Mouse (Mus musculus) limb, embryonic 15.5 days (tissue): ENCODE measurements at regions not wholly inside any gene's neighbourhood (a gene's known extent, or its start where the extent isn't known, plus 50 kb on each side); places are given as distances from the start of the nearest gene placed in this dataset.

Source experiments
- ATAC-seq: fragments of 200-750 bp; cut with Nextera tagmentation; 2 replicates; pipeline ENCODE4 v1.8.0; 2017; ENCODE audit warnings: low read depth, moderate TSS enrichment; ENCODE audit not compliant: insufficient number of reproducible peaks, low FRiP score, low TSS enrichment
- H3K27ac ChIP-seq: fragments of 300-500 bp; sonication (generic); 2 replicates; pipeline ENCODE4 v1.5.1; 2015; ENCODE audit warnings: moderate library complexity, mild to moderate bottlenecking, inconsistent platforms
- H3K27me3 ChIP-seq: fragments of 300-500 bp; sonication (generic); 2 replicates; pipeline ENCODE4 v1.6.1; 2015; ENCODE audit warnings: inconsistent platforms
- H3K36me3 ChIP-seq: fragments of 300-500 bp; sonication (generic); 2 replicates; pipeline ENCODE4 v1.6.1; 2015; ENCODE audit warnings: inconsistent platforms
- H3K4me1 ChIP-seq: fragments of 300-500 bp; sonication (generic); 2 replicates; pipeline ENCODE4 v1.6.1; 2015; ENCODE audit warnings: inconsistent platforms
- H3K4me2 ChIP-seq: fragments of 300-500 bp; sonication (generic); 2 replicates; pipeline ENCODE4 v1.6.1; 2015; ENCODE audit warnings: mild to moderate bottlenecking, inconsistent platforms
- H3K4me3 ChIP-seq: fragments of 300-500 bp; sonication (generic); 2 replicates; pipeline ENCODE4 v1.5.1; 2015; ENCODE audit warnings: mild to moderate bottlenecking, inconsistent platforms
- H3K9ac ChIP-seq: fragments of 300-500 bp; sonication (generic); 2 replicates; pipeline ENCODE4 v1.6.1; 2015; ENCODE audit warnings: inconsistent platforms
- H3K9me3 ChIP-seq: fragments of 300-500 bp; sonication (generic); 2 replicates; pipeline ENCODE4 v1.6.1; 2016; ENCODE audit warnings: inconsistent platforms
- WGBS: fragments of 180-500 bp; shearing (Covaris S2); methylation state at CpG from one replicate; pipeline ENCODE4 v1.1.7; 2015; 5-methylcytosine and 5-hydroxymethylcytosine counted together

GRCm38 (mm10) chr1:128767415-128767814 is 175.3 kb upstream of the Cxcr4 start:
- H3K36me3 ChIP-seq = no peaks in the 10 kb centered on the region
- WGBS = 88% methylated on average over 3 of the region's 3 CpGs

GRCm38 (mm10) chr1:128766894-128767268 is 174.8 kb upstream of the Cxcr4 start:
- no peak overlapping the region for H3K27ac ChIP-seq
- no peaks in the 10 kb centered on the region for H3K27me3 ChIP-seq
- WGBS = 78% methylated on average over 7 of the region's 7 CpGs
- no peak overlapping the region for H3K9ac ChIP-seq
- H3K9me3 ChIP-seq = no peaks in the 10 kb centered on the region
- no peak overlapping the region for H3K4me2 ChIP-seq
- H3K36me3 ChIP-seq = no peaks in the 10 kb centered on the region
- H3K4me3 ChIP-seq = no peak overlapping the region
- H3K4me1 ChIP-seq = no peaks in the 10 kb centered on the region
- no peak for ATAC-seq

More at GRCm38 (mm10) chr1:128767415-128767814, 175.3 kb upstream of the Cxcr4 start:
- no peaks in the 10 kb centered on the region for H3K4me1 ChIP-seq
- H3K4me2 ChIP-seq = no peak overlapping the region
- no peak overlapping the region for H3K27ac ChIP-seq
- H3K27me3 ChIP-seq = no peaks in the 10 kb centered on the region
- H3K9me3 ChIP-seq = no peaks in the 10 kb centered on the region
- no peak overlapping the region for H3K4me3 ChIP-seq
- no peak overlapping the region for H3K9ac ChIP-seq
- ATAC-seq = no peak

GRCm38 (mm10) chr1:128766193-128766893 is 174.2 kb upstream of the Cxcr4 start:
- no peak overlapping the region for H3K4me3 ChIP-seq
- H3K4me2 ChIP-seq = no peak overlapping the region
- H3K4me1 ChIP-seq = no peaks in the 10 kb centered on the region
- H3K9ac ChIP-seq = no peak overlapping the region
- no peaks in the 10 kb centered on the region for H3K9me3 ChIP-seq
- 73% methylated on average over 7 of the region's 7 CpGs for WGBS
- no peaks in the 10 kb centered on the region for H3K36me3 ChIP-seq
- H3K27ac ChIP-seq = no peak overlapping the region
- ATAC-seq = no peak
- H3K27me3 ChIP-seq = no peaks in the 10 kb centered on the region

GRCm38 (mm10) chr1:128765626-128766025 is 173.5 kb upstream of the Cxcr4 start:
- no peak overlapping the region for H3K9ac ChIP-seq
- H3K9me3 ChIP-seq = no peaks in the 10 kb centered on the region
- no peak for ATAC-seq
- no peak overlapping the region for H3K4me3 ChIP-seq
- no peaks in the 10 kb centered on the region for H3K4me1 ChIP-seq
- 81% methylated on average over 2 of the region's 2 CpGs for WGBS
- H3K36me3 ChIP-seq = no peaks in the 10 kb centered on the region
- H3K27me3 ChIP-seq = no peaks in the 10 kb centered on the region
- no peak overlapping the region for H3K4me2 ChIP-seq
- no peak overlapping the region for H3K27ac ChIP-seq

- WGBS = 89% methylated on average over 3 of the region's 3 CpGs
- Histone ChIP-seq H3K27me3 (no peaks in the 10 kb centered on the region), H3K4me1 (no peaks in the 10 kb centered on the region), H3K36me3 (no peaks in the 10 kb centered on the region), H3K4me3 (no peak overlapping the region), H3K9ac (no peak overlapping the region), H3K4me2 (no peak overlapping the region), H3K27ac (no peak overlapping the region), H3K9me3 (no peaks in the 10 kb centered on the region)
- no peak for ATAC-seq
Measured at GRCm38 (mm10) chr1:128765142-128765541, 173.0 kb upstream of the Cxcr4 start.

GRCm38 (mm10) chr1:128762854-128763253 is 170.8 kb upstream of the Cxcr4 start:
- H3K36me3 ChIP-seq = no peaks in the 10 kb centered on the region
- no peaks in the 10 kb centered on the region for H3K9me3 ChIP-seq
- H3K27me3 ChIP-seq = no peaks in the 10 kb centered on the region
- no peak overlapping the region for H3K27ac ChIP-seq
- 83% methylated on average over 4 of the region's 4 CpGs for WGBS
- H3K4me2 ChIP-seq = no peak overlapping the region
- ATAC-seq = no peak
- no peak overlapping the region for H3K4me3 ChIP-seq
- no peak overlapping the region for H3K9ac ChIP-seq
- peaks cover 3% of the 10 kb centered on the region; the same call in 1 of the 2 replicates for H3K4me1 ChIP-seq

GRCm38 (mm10) chr1:128762076-128762475 is 170.0 kb upstream of the Cxcr4 start:
- H3K27ac ChIP-seq = no peak overlapping the region
- 70% methylated on average over 5 of the region's 5 CpGs for WGBS
- H3K36me3 ChIP-seq = no peaks in the 10 kb centered on the region
- ATAC-seq = no peak
- H3K4me2 ChIP-seq = no peak overlapping the region
- peaks cover 3% of the 10 kb centered on the region; the same call in 1 of the 2 replicates for H3K4me1 ChIP-seq
- no peak overlapping the region for H3K9ac ChIP-seq
- no peaks in the 10 kb centered on the region for H3K27me3 ChIP-seq
- no peaks in the 10 kb centered on the region for H3K9me3 ChIP-seq
- no peak overlapping the region for H3K4me3 ChIP-seq

GRCm38 (mm10) chr1:128758802-128759481 is 166.8 kb upstream of the Cxcr4 start:
- WGBS = 70% methylated on average over 11 of the region's 11 CpGs
- Histone ChIP-seq H3K36me3 (no peaks in the 10 kb centered on the region), H3K27me3 (no peaks in the 10 kb centered on the region), H3K4me1 (peaks cover 3% of the 10 kb centered on the region; the same call in 1 of the 2 replicates), H3K4me2 (no peak overlapping the region), H3K9ac (no peak overlapping the region), H3K27ac (no peak overlapping the region), H3K9me3 (no peaks in the 10 kb centered on the region), H3K4me3 (no peak overlapping the region)
- ATAC-seq = no peak

GRCm38 (mm10) chr1:128758294-128758801 is 166.3 kb upstream of the Cxcr4 start:
- Histone ChIP-seq H3K9ac (no peak overlapping the region), H3K36me3 (no peaks in the 10 kb centered on the region), H3K27ac (no peak overlapping the region), H3K4me3 (no peak overlapping the region), H3K27me3 (no peaks in the 10 kb centered on the region), H3K9me3 (no peaks in the 10 kb centered on the region), H3K4me2 (no peak overlapping the region), H3K4me1 (peaks cover 3% of the 10 kb centered on the region; the same call in 1 of the 2 replicates)
- no peak for ATAC-seq
- WGBS = 59% methylated on average over 13 of the region's 13 CpGs

GRCm38 (mm10) chr1:128753427-128754012 is 161.4 kb upstream of the Cxcr4 start:
- Histone ChIP-seq H3K9ac (no peak overlapping the region), H3K4me2 (no peak overlapping the region), H3K27me3 (no peaks in the 10 kb centered on the region), H3K36me3 (no peaks in the 10 kb centered on the region), H3K4me1 (peaks cover 3% of the 10 kb centered on the region; the same call in 1 of the 2 replicates), H3K27ac (no peak overlapping the region), H3K4me3 (no peak overlapping the region), H3K9me3 (no peaks in the 10 kb centered on the region)
- ATAC-seq = no peak
- 50% methylated on average over 3 of the region's 3 CpGs for WGBS

GRCm38 (mm10) chr1:128749437-128749994 is 157.4 kb upstream of the Cxcr4 start:
- WGBS = 52% methylated on average over 5 of the region's 5 CpGs
- Histone ChIP-seq H3K4me3 (no peak overlapping the region), H3K36me3 (no peaks in the 10 kb centered on the region), H3K4me2 (no peak overlapping the region), H3K4me1 (no peaks in the 10 kb centered on the region), H3K27ac (no peak overlapping the region), H3K27me3 (no peaks in the 10 kb centered on the region), H3K9me3 (no peaks in the 10 kb centered on the region), H3K9ac (no peak overlapping the region)
- ATAC-seq = no peak
